Comparison of ENCODE assay signal across 21 mouse cellular contexts in genomic region chr10:126697086-126697485, GRCm38 (mm10).
DNase-seq lines count a peak whose midpoint lies in the region; ATAC-seq lines count a peak whose summit lies in the region.
"Had no signal": no experiment of that assay in that cellular context is flagged by ENCODE, and none has a peak within 500 bp of the region (broad histone marks: within the 10 kb centered on the region; RNA-seq: fewer than 3 reads in every experiment).

No protein-coding gene starts in this region.

- whole genome bisulfite sequencing in heart, embryonic 10.5 days = 87% methylated on average over 10 of the region's 10 CpGs
- 91% methylated on average over 10 of the region's 10 CpGs for WGBS in hindbrain, embryonic 10.5 days

- peak; percentile 52 for DNase-seq in heart, adult 11 months
- no peak for DNase-seq in heart, embryonic 10.5 days (ENCODE audit: low spot score)
- DNase-seq in adrenal gland, postnatal 10 days = peak; percentile 20
- DNase-seq in adrenal gland, postnatal 25 days = peak; percentile 21
- DNase-seq in hindbrain, embryonic 10.5 days (ENCODE audit: low spot score) = no peak
- DNase-seq: cerebellum, adult 11 months; cerebellum, adult 2 months; cerebellum, adult 9-11 months; cerebellum, postnatal 25 days; gastrocnemius, postnatal 25 days; heart, adult 2 months; kidney, adult 11 months had no signal

- H3K27ac ChIP-seq in heart, embryonic 10.5 days = no peak overlapping the region
- H3K27ac ChIP-seq in hindbrain, embryonic 10.5 days = no peak overlapping the region
- H3K27ac ChIP-seq: embryonic facial prominence, embryonic 12.5 days; embryonic facial prominence, embryonic 15.5 days; forebrain, embryonic 12.5 days; forebrain, embryonic 15.5 days; heart, adult 2 months; hindbrain, embryonic 13.5 days; intestine, embryonic 15.5 days had no signal

- ATAC-seq in erythroid progenitor cell, adult 5-6 weeks (replicated peaks; ENCODE audit: low FRiP score, poor library complexity, severe bottlenecking) = no peak
- ATAC-seq: CD4-positive, CD25-positive, alpha-beta regulatory T cell, adult 4 months; forebrain, embryonic 15.5 days; hindbrain, embryonic 16.5 days; intestine, embryonic 15.5 days had no signal

- no peak overlapping the region for H3K4me3 ChIP-seq in heart, embryonic 10.5 days
- H3K4me3 ChIP-seq in hindbrain, embryonic 10.5 days = no peak overlapping the region
- H3K4me3 ChIP-seq: embryonic facial prominence, embryonic 12.5 days; embryonic facial prominence, embryonic 15.5 days; forebrain, embryonic 12.5 days; forebrain, embryonic 15.5 days; heart, adult 2 months; hindbrain, embryonic 13.5 days; intestine, embryonic 15.5 days had no signal

- no peaks in the 10 kb centered on the region for H3K4me1 ChIP-seq in heart, embryonic 10.5 days
- no peaks in the 10 kb centered on the region for H3K4me1 ChIP-seq in hindbrain, embryonic 10.5 days (replicated peaks)
- H3K4me1 ChIP-seq: embryonic facial prominence, embryonic 12.5 days; embryonic facial prominence, embryonic 15.5 days; forebrain, embryonic 15.5 days; hindbrain, embryonic 13.5 days; intestine, embryonic 15.5 days had no signal

- no peaks in the 10 kb centered on the region for H3K9me3 ChIP-seq in heart, embryonic 10.5 days
- no peaks in the 10 kb centered on the region for H3K9me3 ChIP-seq in hindbrain, embryonic 10.5 days
- H3K9me3 ChIP-seq: embryonic facial prominence, embryonic 12.5 days; embryonic facial prominence, embryonic 15.5 days; forebrain, embryonic 12.5 days; forebrain, embryonic 15.5 days; hindbrain, embryonic 13.5 days; intestine, embryonic 15.5 days had no signal

- H3K36me3 ChIP-seq in heart, embryonic 10.5 days = no peaks in the 10 kb centered on the region
- H3K36me3 ChIP-seq in hindbrain, embryonic 10.5 days = no peaks in the 10 kb centered on the region
- H3K36me3 ChIP-seq: embryonic facial prominence, embryonic 12.5 days; embryonic facial prominence, embryonic 15.5 days; forebrain, embryonic 12.5 days; forebrain, embryonic 15.5 days; hindbrain, embryonic 13.5 days; intestine, embryonic 15.5 days had no signal

- H3K27me3 ChIP-seq in heart, embryonic 10.5 days (ENCODE audit: insufficient read depth, poor library complexity, severe bottlenecking) = no peaks in the 10 kb centered on the region
- H3K27me3 ChIP-seq in hindbrain, embryonic 10.5 days (ENCODE audit: insufficient read depth, poor library complexity, severe bottlenecking) = no peaks in the 10 kb centered on the region
- H3K27me3 ChIP-seq: embryonic facial prominence, embryonic 12.5 days; embryonic facial prominence, embryonic 15.5 days; forebrain, embryonic 12.5 days; forebrain, embryonic 15.5 days; hindbrain, embryonic 13.5 days; intestine, embryonic 15.5 days had no signal

Comparison
In these comparisons a context has a peak if more than half of its experiments do, and no peak if none do; other contexts are left out.
1. DNase-seq: peak in heart, adult 11 months (single experiment), adrenal gland, postnatal 10 days (single experiment) and adrenal gland, postnatal 25 days (single experiment); none in heart, embryonic 10.5 days (single experiment) and hindbrain, embryonic 10.5 days (single experiment).